Mouse (Mus musculus) heart, embryonic 15.5 days (tissue): ENCODE measurements around the gene Dennd4c. TPM values are rescaled to one million over a fixed set of nuclear protein-coding genes. Genes with fewer than 3 reads are reported as not detected.
"Not testable (repeated sequence)": the region's sequence is repeated elsewhere in the genome, so short reads cannot be mapped to it uniquely, and the experiment has no call there.

ENCODE experiments used
- ATAC-seq: fragments of 200-750 bp; cut with Nextera tagmentation; replicated peaks from 2 replicates; pipeline ENCODE4 v1.8.0; 2017; ENCODE audit warnings: low read depth, moderate TSS enrichment; ENCODE audit not compliant: insufficient number of reproducible peaks, insufficient read depth, low FRiP score
- H3K27ac ChIP-seq: fragments of 300-500 bp; sonication (generic); 2 replicates; pipeline ENCODE4 v1.5.1; 2015; ENCODE audit warnings: mild to moderate bottlenecking, inconsistent platforms
- H3K27me3 ChIP-seq: fragments of 300-500 bp; sonication (generic); 2 replicates; pipeline ENCODE4 v1.6.1; 2015; ENCODE audit warnings: inconsistent platforms
- H3K36me3 ChIP-seq: fragments of 300-500 bp; sonication (generic); 2 replicates; pipeline ENCODE4 v1.6.1; 2015; ENCODE audit warnings: mild to moderate bottlenecking, inconsistent platforms
- H3K4me1 ChIP-seq: fragments of 300-500 bp; sonication (generic); replicated peaks from 2 replicates; pipeline ENCODE4 v1.6.1; 2015; ENCODE audit warnings: inconsistent platforms
- H3K4me2 ChIP-seq: fragments of 300-500 bp; sonication (generic); 2 replicates; pipeline ENCODE4 v1.6.1; 2015; ENCODE audit warnings: inconsistent platforms, mild to moderate bottlenecking, moderate library complexity
- H3K4me3 ChIP-seq: fragments of 300-500 bp; sonication (generic); 2 replicates; pipeline ENCODE4 v1.5.1; 2015; ENCODE audit warnings: mild to moderate bottlenecking, inconsistent platforms
- H3K9ac ChIP-seq: fragments of 300-500 bp; sonication (generic); 2 replicates; pipeline ENCODE4 v1.6.1; 2015; ENCODE audit warnings: mild to moderate bottlenecking, inconsistent platforms
- H3K9me3 ChIP-seq: fragments of 300-500 bp; sonication (generic); replicated peaks from 2 replicates; pipeline ENCODE4 v1.6.1; 2016; ENCODE audit warnings: inconsistent platforms
- WGBS: fragments of 180-500 bp; shearing (Covaris S2); methylation state at CpG from one replicate; pipeline ENCODE4 v1.1.7; 2015; ENCODE audit warnings: mixed read lengths; 5-methylcytosine and 5-hydroxymethylcytosine counted together
- polyA plus RNA-seq: library from polyadenylated mRNA; unstranded; fragments of >200 nt; fragmentation: Nextera tagmentation; extraction: Ambion mirVana; gene quantifications from 2 replicates; pipeline ENCODE4 v1.2.1, GENCODE M21; 2015

Gene Dennd4c
- polyA plus RNA-seq, 1 experiment from 2014 or later: 5.2 TPM

DNA sequence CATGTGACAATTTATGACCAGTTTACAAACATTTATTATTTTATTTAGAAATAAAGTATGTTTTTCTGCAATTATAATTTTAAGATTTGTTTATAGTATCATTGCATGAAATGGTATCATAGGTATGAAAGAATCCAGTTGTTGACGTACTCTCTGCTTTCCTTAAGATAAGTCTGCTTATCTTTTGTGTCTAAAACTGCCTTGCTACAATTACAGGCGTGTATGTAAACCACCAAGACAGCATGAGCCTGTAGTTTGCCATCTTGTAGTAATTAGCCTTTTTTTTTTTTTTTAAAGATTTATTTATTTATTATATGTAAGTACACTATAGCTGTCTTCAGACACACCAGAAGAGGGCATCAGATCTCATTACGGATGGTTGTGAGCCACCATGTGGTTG lies 66.5 kb downstream of the Dennd4c start:
- Histone ChIP-seq H3K27me3 (no peaks in the 10 kb centered on the region), H3K27ac (no peak overlapping the region), H3K9ac (no peak overlapping the region), H3K36me3 (peaks cover 24% of the 10 kb centered on the region), H3K4me2 (no peak overlapping the region), H3K4me1 (no peaks in the 10 kb centered on the region), H3K9me3 (no peaks in the 10 kb centered on the region), H3K4me3 (no peak overlapping the region)
- ATAC-seq: no peak
- WGBS: 84% methylated on average over 3 of the region's 3 CpGs

DNA sequence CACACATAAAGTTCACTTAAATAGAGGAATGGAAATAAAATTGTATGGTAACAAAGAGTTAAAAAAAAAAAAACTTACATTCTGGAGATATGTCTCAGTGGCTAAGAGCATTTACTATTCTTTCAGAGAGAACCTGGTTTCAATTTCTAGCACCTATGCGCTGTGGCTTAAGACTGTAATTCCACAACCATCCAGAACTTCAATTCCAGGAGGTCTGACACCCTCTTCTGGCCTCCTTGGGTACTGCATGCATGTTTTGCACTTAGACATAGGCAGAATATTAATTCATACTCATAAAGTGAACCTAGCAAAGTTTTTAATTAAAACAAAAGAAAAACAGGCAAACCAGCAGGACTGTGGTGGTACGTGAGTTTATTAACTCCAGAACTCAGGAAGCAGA lies 74.8 kb downstream of the Dennd4c start:
- Histone ChIP-seq H3K9ac (no peak overlapping the region), H3K9me3 (no peaks in the 10 kb centered on the region), H3K4me1 (no peaks in the 10 kb centered on the region; the same call in 1 of the 2 replicates), H3K27me3 (no peaks in the 10 kb centered on the region), H3K27ac (no peak overlapping the region), H3K4me2 (no peak overlapping the region), H3K36me3 (peaks cover 53% of the 10 kb centered on the region), H3K4me3 (no peak overlapping the region)
- no peak for ATAC-seq
- WGBS: 80% methylated on average over 2 of the region's 2 CpGs

DNA sequence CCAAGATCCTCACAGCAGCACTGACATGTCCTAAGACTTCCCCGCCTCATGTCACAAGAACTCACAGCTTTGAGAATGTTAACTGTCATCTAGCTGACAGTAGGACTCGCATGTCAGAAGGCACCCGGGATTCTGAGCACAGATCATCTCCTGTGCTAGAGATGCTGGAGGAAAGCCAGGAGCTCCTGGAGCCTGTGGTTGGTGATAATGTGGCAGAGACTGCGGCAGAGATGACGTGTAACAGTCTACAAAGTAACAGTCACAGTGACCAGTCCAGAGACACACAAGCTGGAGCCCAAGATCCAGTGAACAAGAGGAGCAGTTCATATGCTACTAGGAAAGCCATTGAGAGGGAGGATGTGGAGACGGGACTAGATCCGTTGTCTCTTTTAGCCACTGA lies 76.8 kb downstream of the Dennd4c start:
- H3K9ac ChIP-seq: no peak overlapping the region
- no peak for ATAC-seq
- H3K27ac ChIP-seq: no peak overlapping the region

DNA sequence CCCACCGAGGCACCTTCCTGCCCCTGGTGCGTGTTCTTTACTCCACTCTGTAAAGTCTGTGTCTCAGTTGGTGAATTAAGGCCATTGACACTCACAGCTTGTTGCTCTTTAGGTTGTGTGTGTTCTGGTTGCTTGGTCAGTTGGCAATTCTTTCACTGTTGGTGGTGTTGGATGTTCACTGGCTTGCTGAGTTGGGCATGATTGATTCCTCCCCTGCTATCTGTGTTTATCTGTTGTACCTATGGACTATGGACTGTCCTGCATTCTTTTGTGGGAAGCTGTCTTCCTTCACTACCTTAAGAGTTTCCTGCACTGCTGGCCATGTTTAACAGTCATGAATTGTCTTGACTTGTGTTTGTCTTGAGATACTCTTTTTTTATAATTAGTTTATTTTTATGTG lies 83.5 kb downstream of the Dennd4c start:
- Histone ChIP-seq H3K27me3 (no peaks in the 10 kb centered on the region), H3K36me3 (peaks cover 52% of the 10 kb centered on the region), H3K4me3 (no peak overlapping the region), H3K9me3 (no peaks in the 10 kb centered on the region), H3K27ac (no peak overlapping the region), H3K4me1 (no peaks in the 10 kb centered on the region), H3K4me2 (no peak overlapping the region), H3K9ac (no peak overlapping the region)
- 90% methylated on average over 2 of the region's 2 CpGs for WGBS
- no peak for ATAC-seq

More for the DNA sequence above, 76.8 kb downstream of the Dennd4c start:
- no peak overlapping the region for H3K4me2 ChIP-seq
- H3K9me3 ChIP-seq: no peaks in the 10 kb centered on the region
- H3K27me3 ChIP-seq: no peaks in the 10 kb centered on the region
- H3K4me3 ChIP-seq: no peak overlapping the region
- 63% methylated on average over 7 of the region's 7 CpGs for WGBS
- H3K36me3 ChIP-seq: peaks cover 55% of the 10 kb centered on the region
- H3K4me1 ChIP-seq: no peaks in the 10 kb centered on the region; the same call in 1 of the 2 replicates

DNA sequence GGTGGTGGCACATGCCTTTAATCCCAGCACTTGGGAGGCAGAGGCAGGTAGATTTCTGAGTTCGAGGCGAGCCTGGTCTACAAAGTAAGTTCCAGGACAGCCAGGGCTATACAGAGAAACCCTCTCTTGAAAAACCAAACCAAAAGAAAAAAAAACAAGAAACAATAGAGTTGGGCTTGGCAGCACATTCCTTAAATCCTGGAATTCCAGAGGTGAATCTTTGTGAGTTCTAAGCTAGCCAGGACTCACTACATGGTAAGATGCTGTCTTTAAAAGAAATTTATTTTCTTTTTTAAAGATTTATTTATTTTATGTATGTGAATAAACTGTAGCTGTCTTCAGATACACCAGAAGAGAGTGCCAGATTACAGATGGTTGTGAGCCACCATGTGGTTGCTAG lies 92.8 kb downstream of the Dennd4c start:
- H3K9ac ChIP-seq, H3K9me3 ChIP-seq, H3K4me1 ChIP-seq, H3K4me3 ChIP-seq, H3K4me2 ChIP-seq, ATAC-seq, H3K27ac ChIP-seq, H3K27me3 ChIP-seq: not testable (repeated sequence)
- 100% methylated on average over 2 of the region's 2 CpGs for WGBS
- peaks cover 63% of the 10 kb centered on the region for H3K36me3 ChIP-seq

DNA sequence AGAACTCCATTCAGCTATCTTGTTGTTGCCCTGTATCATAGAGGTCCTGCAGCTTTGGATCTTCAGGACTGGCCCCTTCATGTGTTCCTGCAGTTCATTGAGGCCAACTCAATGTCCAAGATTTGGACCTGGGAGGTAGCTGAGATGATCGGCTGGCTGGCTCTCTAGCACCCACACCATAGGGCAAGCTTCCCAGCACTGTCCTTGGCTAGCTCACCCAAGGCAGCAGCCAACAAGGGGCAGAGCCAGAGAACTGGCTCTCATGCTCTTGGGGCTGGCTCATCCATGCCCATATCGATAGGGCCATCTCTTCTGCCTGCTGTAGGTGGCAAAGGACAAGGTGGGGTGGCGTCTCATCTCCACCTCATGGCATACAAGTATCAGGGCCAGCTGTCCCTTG lies 97.0 kb downstream of the Dennd4c start:
- no peak overlapping the region for H3K9ac ChIP-seq
- WGBS: 96% methylated on average over 3 of the region's 3 CpGs

DNA sequence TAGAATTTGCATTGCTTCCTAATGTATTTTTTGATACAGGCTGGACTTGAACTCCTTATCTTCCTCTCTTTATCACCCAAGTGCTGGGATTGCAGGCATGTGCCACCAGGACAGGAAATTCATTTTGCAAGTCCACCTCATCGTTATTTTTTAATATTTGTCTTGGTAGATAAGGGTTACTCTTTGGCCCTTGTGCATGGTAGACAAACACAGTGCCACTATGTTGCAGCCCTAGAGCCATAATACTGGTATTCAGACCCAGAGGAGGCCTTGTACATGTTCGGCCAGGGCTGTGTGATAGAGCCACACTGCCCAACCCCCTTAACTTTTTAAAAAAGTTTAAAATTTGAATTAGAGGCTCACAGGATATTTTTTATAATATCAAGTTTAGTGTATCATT lies 98.9 kb downstream of the Dennd4c start:
- H3K9ac ChIP-seq: no peak overlapping the region
- no peak overlapping the region for H3K4me3 ChIP-seq
- H3K4me2 ChIP-seq: no peak overlapping the region
- WGBS: 56% methylated on average over 2 of the region's 2 CpGs
- H3K9me3 ChIP-seq: no peaks in the 10 kb centered on the region
- no peaks in the 10 kb centered on the region for H3K4me1 ChIP-seq
- ATAC-seq: no peak
- peaks cover 41% of the 10 kb centered on the region for H3K36me3 ChIP-seq
- no peaks in the 10 kb centered on the region for H3K27me3 ChIP-seq
- H3K27ac ChIP-seq: no peak overlapping the region

More for the DNA sequence above, 97.0 kb downstream of the Dennd4c start:
- Histone ChIP-seq H3K4me3 (no peak overlapping the region), H3K4me1 (no peaks in the 10 kb centered on the region), H3K4me2 (no peak overlapping the region), H3K36me3 (peaks cover 48% of the 10 kb centered on the region), H3K27ac (no peak overlapping the region), H3K9me3 (no peaks in the 10 kb centered on the region), H3K27me3 (no peaks in the 10 kb centered on the region)
- ATAC-seq: no peak

DNA sequence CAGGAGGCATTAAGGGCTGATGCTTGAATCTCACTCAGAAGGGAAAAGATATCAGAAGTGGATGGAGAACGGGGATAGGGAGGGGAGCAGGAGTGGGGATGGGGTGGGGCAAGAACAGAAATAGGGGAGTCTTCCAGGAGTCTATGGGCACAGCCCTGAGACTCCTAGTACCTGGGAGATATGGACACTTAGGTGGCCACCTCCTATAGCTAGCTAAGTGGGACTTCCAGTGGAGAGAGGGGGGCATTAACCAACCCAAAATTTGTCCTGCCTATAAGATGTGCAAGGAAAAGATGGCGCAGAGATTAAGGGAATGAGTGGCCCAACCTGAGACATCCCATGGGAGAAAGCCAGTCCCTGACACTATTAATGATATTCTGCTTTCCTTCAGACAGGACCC lies 103.0 kb downstream of the Dennd4c start:
- no peak for ATAC-seq
- no peak overlapping the region for H3K9ac ChIP-seq
- no peaks in the 10 kb centered on the region for H3K9me3 ChIP-seq
- peak overlapping the region; percentile 51 for H3K27ac ChIP-seq
- H3K36me3 ChIP-seq: peaks cover 48% of the 10 kb centered on the region
- no peak overlapping the region for H3K4me3 ChIP-seq
- WGBS: 64% methylated on average over 2 of the region's 2 CpGs
- no peak overlapping the region for H3K4me2 ChIP-seq
- no peaks in the 10 kb centered on the region for H3K27me3 ChIP-seq
- H3K4me1 ChIP-seq: peaks cover 4% of the 10 kb centered on the region

DNA sequence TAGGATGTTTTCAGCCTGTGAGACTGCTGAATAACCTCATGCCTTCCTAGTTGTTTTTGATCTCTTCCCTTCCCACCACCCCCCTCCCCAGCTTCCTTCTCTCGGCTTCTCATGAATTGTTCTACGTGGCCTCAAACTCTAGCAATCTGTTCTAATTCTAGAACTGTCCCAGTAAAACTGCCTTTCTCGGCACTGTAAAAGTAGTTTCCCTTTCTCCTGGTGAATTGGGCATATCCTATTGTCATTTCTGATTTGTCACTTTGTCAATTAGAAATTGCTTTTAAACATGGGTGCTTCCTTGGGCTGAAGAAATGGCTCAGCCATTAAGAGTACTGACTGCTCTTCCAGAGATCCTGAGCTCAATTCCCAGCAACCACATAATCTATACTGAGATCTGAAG lies 103.7 kb downstream of the Dennd4c start:
- H3K4me2 ChIP-seq: no peak overlapping the region
- H3K4me3 ChIP-seq: no peak overlapping the region
- no peak overlapping the region for H3K9ac ChIP-seq
- WGBS: 52% methylated on average over 3 of the region's 3 CpGs
- H3K9me3 ChIP-seq: no peaks in the 10 kb centered on the region
- no peaks in the 10 kb centered on the region for H3K27me3 ChIP-seq
- H3K4me1 ChIP-seq: peaks cover 4% of the 10 kb centered on the region
- no peak for ATAC-seq
- 0 out of 2 replicates have a peak overlapping the region, but pooled peaks have one; percentile 51 for H3K27ac ChIP-seq
- peaks cover 45% of the 10 kb centered on the region for H3K36me3 ChIP-seq

DNA sequence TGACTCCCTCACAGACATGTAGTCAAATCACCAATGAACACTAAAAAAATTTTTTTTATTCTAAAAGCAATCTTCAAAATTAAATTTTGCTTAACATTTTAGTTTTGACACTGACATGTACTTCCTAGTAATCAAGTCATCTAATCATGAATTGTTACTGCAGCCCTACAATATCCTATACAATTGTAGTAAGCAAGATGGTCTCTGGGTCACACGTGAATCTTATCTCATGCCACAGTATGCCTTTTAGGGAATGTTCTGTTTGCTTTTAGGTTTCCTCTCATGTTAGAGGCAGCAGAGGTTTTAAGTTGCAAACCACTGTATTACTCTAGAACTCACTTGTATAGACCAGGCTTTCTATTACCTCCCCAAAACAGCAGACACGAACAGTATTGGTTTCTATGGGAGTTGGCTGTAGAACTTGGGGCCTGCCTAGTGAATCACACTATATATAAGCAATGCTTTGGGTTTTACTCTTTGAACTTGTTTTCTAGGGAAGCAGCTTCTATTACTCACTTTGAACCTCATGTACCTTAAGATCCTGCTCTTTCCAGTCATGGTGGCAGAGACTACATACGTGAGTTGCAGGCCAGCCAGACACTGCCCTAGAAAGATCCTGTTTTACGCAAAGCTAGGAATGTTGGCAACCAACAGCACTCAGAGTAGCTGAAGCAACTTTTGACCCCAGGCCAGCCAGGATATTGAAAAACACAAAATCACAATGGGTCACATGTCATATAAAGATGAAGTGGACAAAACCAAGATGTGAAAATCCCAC lies 104.6 kb downstream of the Dennd4c start:
- no peak overlapping the region for H3K4me3 ChIP-seq
- no peak for ATAC-seq
- no peak overlapping the region for H3K9ac ChIP-seq
- H3K27me3 ChIP-seq: no peaks in the 10 kb centered on the region
- no peak overlapping the region for H3K27ac ChIP-seq
- 83% methylated on average over 4 of the region's 4 CpGs for whole genome bisulfite sequencing
- no peak overlapping the region for H3K4me2 ChIP-seq
- no peaks in the 10 kb centered on the region for H3K9me3 ChIP-seq
- peaks cover 40% of the 10 kb centered on the region for H3K36me3 ChIP-seq
- peaks cover 5% of the 10 kb centered on the region for H3K4me1 ChIP-seq

DNA sequence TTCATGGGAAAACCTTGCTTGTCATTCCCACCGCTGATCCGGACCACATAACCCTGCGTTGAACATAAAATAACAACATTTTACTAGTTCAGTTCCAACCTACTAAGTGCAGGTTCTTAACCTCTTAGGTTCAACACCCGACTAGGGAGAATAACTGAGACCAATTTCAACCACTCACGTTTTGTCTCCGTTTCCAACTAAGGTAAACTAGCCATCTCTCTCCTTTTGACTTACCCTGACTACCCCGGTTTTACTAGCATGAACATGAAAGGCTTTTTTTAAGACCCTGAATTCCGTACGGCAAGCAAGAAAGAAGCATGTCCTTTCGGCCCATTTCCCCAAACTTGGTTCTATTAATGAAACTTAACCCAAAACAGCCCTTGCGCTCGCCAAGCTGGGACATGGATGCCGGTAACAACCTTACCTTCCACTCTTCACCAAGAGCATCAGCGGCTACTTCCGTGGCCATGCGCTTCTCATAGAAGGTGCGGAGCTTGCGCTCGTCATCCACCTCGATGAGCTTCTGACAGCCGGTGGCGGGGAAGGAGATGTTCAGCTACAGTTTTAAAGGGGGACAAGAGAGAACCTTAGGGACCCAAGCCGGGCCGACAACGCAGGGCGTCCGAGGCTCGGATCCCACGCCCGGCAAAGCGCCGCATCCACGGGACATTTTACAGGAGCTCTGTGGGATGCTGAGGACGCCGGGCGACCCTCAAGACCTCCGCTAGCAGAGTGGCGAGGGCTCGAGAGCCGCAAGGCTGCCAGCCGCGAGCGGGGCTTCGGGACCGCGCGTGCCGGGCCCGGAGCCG lies 108.2 kb downstream of the Dennd4c start:
- ATAC-seq: peak; percentile 5; the same call in 1 of the 2 replicates
- under 1% methylated on average over 50 of the region's 50 CpGs for WGBS
- no peaks in the 10 kb centered on the region for H3K9me3 ChIP-seq

More for the DNA sequence above, 108.2 kb downstream of the Dennd4c start:
- peaks cover 32% of the 10 kb centered on the region for H3K36me3 ChIP-seq
- peaks cover 10% of the 10 kb centered on the region for H3K4me1 ChIP-seq
- H3K9ac ChIP-seq: peak overlapping the region; percentile 100
- H3K4me2 ChIP-seq: peak overlapping the region; percentile 83
- H3K27me3 ChIP-seq: no peaks in the 10 kb centered on the region
- peak overlapping the region; percentile 92 for H3K4me3 ChIP-seq
- H3K27ac ChIP-seq: peak overlapping the region; percentile 90
